Mouse (Mus musculus): ENCODE data around the gene Csf3. TPM values are rescaled to one million over a fixed set of nuclear protein-coding genes. Genes with fewer than 3 reads are reported as not detected.

The Csf3 gene
- polyA plus RNA-seq, 1 experiment from 2014 or later: not detected

GRCm38 (mm10) chr11:98698849-98699640 is 2.0 kb upstream of the Csf3 start:
- Histone ChIP-seq H3K9me3 (replicated peaks; ENCODE audit: control insufficient read depth, low read length) (no peaks in the 10 kb centered on the region), H3K4me1 (ENCODE audit: control insufficient read depth, insufficient read depth, low read length) (no peaks in the 10 kb centered on the region), H3K27ac (replicated peaks; ENCODE audit: low read depth, low read length) (no peak overlapping the region), H3K4me2 (ENCODE audit: low read depth, low read length) (no peak overlapping the region), H3K27me3 (ENCODE audit: control insufficient read depth, insufficient read depth, low read length) (no peaks in the 10 kb centered on the region), H3K9ac (replicated peaks; ENCODE audit: low read length) (no peak overlapping the region), H3K36me3 (replicated peaks; ENCODE audit: control insufficient read depth, insufficient read depth, low read depth, low read length) (peaks cover 6% of the 10 kb centered on the region; the same call in 1 of the 2 replicates), H3K4me3 (ENCODE audit: low read depth, low read length) (no peak overlapping the region)
- no peak for ATAC-seq (replicated peaks; ENCODE audit: insufficient number of reproducible peaks, low FRiP score, low TSS enrichment, low read depth)
- 84% methylated on average over 16 of the region's 16 CpGs for WGBS
- DNase-seq (ENCODE audit: low spot score): no peak

DNA sequence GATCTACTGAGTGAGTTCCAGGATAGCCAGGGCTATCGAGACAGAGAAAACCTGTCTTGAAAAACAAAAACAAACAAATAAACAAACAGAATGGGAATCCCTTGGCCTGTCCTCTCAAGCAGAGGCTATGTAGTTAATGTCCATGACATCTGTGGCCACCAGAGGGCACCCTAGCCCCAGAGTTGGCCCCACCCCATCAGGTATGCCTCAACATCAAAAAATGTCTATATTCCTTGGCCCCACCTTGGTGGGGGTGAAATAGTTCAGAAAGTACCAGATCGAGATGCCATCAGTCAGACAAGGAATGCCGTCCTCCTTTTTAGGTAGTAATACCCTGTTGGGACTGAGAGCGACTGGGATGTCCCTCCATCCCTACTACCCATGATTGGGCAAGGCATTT is 1.2 kb upstream of the Csf3 start:
- ATAC-seq (replicated peaks; ENCODE audit: insufficient number of reproducible peaks, low FRiP score, low TSS enrichment, low read depth) (no peak), DNase-seq (ENCODE audit: low spot score) (peak; percentile 78)
- Histone ChIP-seq H3K4me1 (ENCODE audit: control insufficient read depth, insufficient read depth, low read length) (no peaks in the 10 kb centered on the region), H3K4me2 (ENCODE audit: low read depth, low read length) (no peak overlapping the region), H3K27me3 (ENCODE audit: control insufficient read depth, insufficient read depth, low read length) (no peaks in the 10 kb centered on the region), H3K27ac (replicated peaks; ENCODE audit: low read depth, low read length) (no peak overlapping the region), H3K36me3 (replicated peaks; ENCODE audit: control insufficient read depth, insufficient read depth, low read depth, low read length) (no peaks in the 10 kb centered on the region; the same call in 1 of the 2 replicates), H3K9ac (replicated peaks; ENCODE audit: low read length) (no peak overlapping the region), H3K4me3 (ENCODE audit: low read depth, low read length) (no peak overlapping the region), H3K9me3 (replicated peaks; ENCODE audit: control insufficient read depth, low read length) (no peaks in the 10 kb centered on the region)
- 41% methylated on average over 4 of the region's 4 CpGs for WGBS

DNA sequence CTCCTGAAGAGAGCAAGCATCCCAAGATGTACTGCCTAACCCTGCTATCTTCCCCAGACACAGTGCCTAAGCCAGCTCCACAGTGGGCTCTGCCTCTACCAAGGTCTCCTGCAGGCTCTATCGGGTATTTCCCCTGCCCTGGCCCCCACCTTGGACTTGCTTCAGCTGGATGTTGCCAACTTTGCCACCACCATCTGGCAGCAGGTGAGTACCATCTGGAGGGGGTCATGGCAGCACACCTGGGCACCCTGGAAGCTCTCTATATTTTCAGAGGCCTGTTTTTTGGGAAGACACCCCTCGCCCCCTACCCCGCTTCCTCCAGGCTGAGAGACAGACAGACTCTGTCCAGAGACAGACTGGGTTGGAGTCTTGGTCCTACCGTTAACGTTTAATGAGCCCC is 1.3 kb downstream of the Csf3 start:
- Histone ChIP-seq H3K27me3 (ENCODE audit: control insufficient read depth, insufficient read depth, low read length) (no peaks in the 10 kb centered on the region), H3K4me2 (ENCODE audit: low read depth, low read length) (no peak overlapping the region), H3K9ac (replicated peaks; ENCODE audit: low read length) (peak overlapping the region; percentile 25; the same call in 1 of the 2 replicates), H3K36me3 (replicated peaks; ENCODE audit: control insufficient read depth, insufficient read depth, low read depth, low read length) (peaks cover 9% of the 10 kb centered on the region), H3K27ac (replicated peaks; ENCODE audit: low read depth, low read length) (no peak overlapping the region), H3K4me3 (ENCODE audit: low read depth, low read length) (no peak overlapping the region), H3K9me3 (replicated peaks; ENCODE audit: control insufficient read depth, low read length) (no peaks in the 10 kb centered on the region), H3K4me1 (ENCODE audit: control insufficient read depth, insufficient read depth, low read length) (no peaks in the 10 kb centered on the region)
- ATAC-seq (replicated peaks; ENCODE audit: insufficient number of reproducible peaks, low FRiP score, low TSS enrichment, low read depth) (no peak), DNase-seq (ENCODE audit: low spot score) (no peak)
- 78% methylated on average over 5 of the region's 5 CpGs for WGBS

DNA sequence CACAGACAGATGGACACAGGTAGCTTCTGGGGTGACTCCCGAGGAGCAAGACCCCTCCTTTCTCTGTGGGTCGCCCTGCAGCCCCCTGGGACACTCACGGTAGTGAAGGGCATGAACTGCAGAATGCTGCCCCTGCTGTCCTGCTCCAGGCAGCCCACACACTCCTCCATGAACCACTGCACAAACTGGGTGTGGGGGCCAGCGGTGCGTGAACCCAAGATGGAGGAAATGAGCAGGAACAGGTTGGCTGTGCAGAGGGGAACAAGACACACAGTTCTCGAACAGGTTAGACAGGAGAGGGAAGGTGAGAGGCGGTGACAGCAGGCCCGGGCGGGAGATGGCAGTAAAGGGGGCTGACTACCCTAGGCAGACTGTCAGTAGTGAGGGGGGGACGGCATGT is 4.0 kb downstream of the Csf3 start:
- H3K4me3 ChIP-seq (ENCODE audit: low read depth, low read length): no peak overlapping the region
- H3K27ac ChIP-seq (replicated peaks; ENCODE audit: low read depth, low read length): no peak overlapping the region
- no peaks in the 10 kb centered on the region for H3K27me3 ChIP-seq (ENCODE audit: control insufficient read depth, insufficient read depth, low read length)
- ATAC-seq (replicated peaks; ENCODE audit: insufficient number of reproducible peaks, low FRiP score, low TSS enrichment, low read depth): no peak
- H3K4me1 ChIP-seq (ENCODE audit: control insufficient read depth, insufficient read depth, low read length): no peaks in the 10 kb centered on the region
- no peak overlapping the region for H3K4me2 ChIP-seq (ENCODE audit: low read depth, low read length)
- H3K36me3 ChIP-seq (replicated peaks; ENCODE audit: control insufficient read depth, insufficient read depth, low read depth, low read length): peaks cover 14% of the 10 kb centered on the region
- no peaks in the 10 kb centered on the region for H3K9me3 ChIP-seq (replicated peaks; ENCODE audit: control insufficient read depth, low read length)
- WGBS: 88% methylated on average over 10 of the region's 10 CpGs
- DNase-seq (ENCODE audit: low spot score): no peak
- H3K9ac ChIP-seq (replicated peaks; ENCODE audit: low read length): no peak overlapping the region

DNA sequence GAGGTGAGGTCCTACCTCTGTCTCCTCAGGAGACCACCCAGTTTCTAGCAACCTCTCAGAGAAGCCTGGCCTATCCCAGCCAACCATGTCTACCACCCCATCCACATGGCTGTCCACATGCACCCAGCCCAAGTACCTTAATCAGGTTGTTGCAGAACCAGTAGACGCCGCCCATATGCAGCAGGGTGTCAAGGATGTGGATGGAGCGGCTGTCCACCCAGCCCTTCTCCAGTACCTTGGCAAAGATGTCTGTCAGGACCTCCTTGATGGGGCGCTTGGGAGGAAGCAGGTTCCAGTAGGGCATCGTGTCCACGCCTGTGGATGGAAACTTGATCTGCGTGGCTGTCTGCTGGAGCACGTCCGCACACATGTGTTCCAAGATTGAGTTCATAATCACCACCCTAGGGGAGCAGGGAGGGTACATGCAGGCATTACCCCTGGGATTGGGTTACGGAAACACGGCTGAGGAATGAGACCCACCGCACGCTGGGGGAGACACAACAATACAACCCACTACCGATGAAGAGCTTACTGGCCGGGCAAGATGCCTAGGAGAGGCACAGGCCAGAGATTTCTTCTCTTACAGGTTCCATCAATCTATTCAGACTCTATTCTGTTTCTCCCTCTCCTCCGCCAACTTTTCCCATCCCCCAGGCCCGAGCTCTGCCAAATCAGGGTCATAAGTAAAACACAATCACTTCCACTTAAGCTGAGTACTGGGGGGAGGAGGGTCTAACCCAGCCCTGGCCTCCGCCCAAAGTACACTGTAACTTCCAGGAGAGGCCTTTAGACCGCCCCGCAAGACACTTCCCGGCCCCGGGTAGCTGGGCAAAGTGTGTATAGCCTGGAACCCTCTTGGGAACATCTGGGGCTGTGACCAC is 6.6 kb downstream of the Csf3 start:
- peaks cover 14% of the 10 kb centered on the region for H3K36me3 ChIP-seq (replicated peaks; ENCODE audit: control insufficient read depth, insufficient read depth, low read depth, low read length)
- H3K27ac ChIP-seq (replicated peaks; ENCODE audit: low read depth, low read length): no peak overlapping the region
- no peak overlapping the region for H3K9ac ChIP-seq (replicated peaks; ENCODE audit: low read length)
- H3K4me2 ChIP-seq (ENCODE audit: low read depth, low read length): no peak overlapping the region
- WGBS: 83% methylated on average over 22 of the region's 22 CpGs
- no peak for DNase-seq (ENCODE audit: low spot score)
- H3K4me3 ChIP-seq (ENCODE audit: low read depth, low read length): no peak overlapping the region
- H3K27me3 ChIP-seq (ENCODE audit: control insufficient read depth, insufficient read depth, low read length): no peaks in the 10 kb centered on the region
- H3K4me1 ChIP-seq (ENCODE audit: control insufficient read depth, insufficient read depth, low read length): no peaks in the 10 kb centered on the region
- no peaks in the 10 kb centered on the region for H3K9me3 ChIP-seq (replicated peaks; ENCODE audit: control insufficient read depth, low read length)
- ATAC-seq (replicated peaks; ENCODE audit: insufficient number of reproducible peaks, low FRiP score, low TSS enrichment, low read depth): no peak

DNA sequence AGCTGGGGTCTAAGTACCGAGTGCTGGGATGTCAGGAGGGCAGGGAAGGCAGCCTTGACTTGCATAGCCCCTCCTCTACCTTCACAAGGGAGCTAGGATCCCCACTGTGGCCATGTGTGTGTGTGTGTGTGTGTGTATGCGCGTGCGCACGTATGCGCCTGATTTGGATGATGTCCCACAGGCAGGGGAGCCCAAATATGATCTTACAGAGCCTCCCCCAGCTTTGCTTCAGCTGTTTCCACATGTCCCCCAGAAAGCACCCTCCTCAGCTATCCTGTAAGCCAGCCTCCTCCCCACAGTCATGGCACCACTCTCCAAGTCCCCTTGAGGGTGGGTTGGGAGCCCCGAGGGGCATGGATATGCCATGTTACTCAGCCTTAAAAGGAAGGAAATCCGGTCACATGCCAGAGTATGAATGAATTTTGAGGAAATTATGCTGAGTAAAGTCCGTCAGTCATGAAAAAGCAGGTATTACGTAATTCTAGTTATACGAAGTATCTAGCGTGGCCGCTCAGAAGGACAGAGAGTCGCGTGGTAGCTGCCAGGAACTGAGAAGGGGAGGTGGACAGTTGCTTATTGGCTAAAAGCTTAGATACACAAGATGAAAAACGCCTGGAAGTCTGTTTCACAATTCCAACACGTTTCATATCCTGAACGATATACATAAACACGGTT is 7.4 kb downstream of the Csf3 start:
- WGBS: 91% methylated on average over 19 of the region's 19 CpGs
- Histone ChIP-seq H3K4me2 (ENCODE audit: low read depth, low read length) (no peak overlapping the region), H3K4me1 (ENCODE audit: control insufficient read depth, insufficient read depth, low read length) (no peaks in the 10 kb centered on the region), H3K36me3 (replicated peaks; ENCODE audit: control insufficient read depth, insufficient read depth, low read depth, low read length) (peaks cover 14% of the 10 kb centered on the region), H3K9me3 (replicated peaks; ENCODE audit: control insufficient read depth, low read length) (no peaks in the 10 kb centered on the region), H3K4me3 (ENCODE audit: low read depth, low read length) (no peak overlapping the region), H3K27me3 (ENCODE audit: control insufficient read depth, insufficient read depth, low read length) (no peaks in the 10 kb centered on the region), H3K27ac (replicated peaks; ENCODE audit: low read depth, low read length) (no peak overlapping the region), H3K9ac (replicated peaks; ENCODE audit: low read length) (no peak overlapping the region)
- ATAC-seq (replicated peaks; ENCODE audit: insufficient number of reproducible peaks, low FRiP score, low TSS enrichment, low read depth) (no peak), DNase-seq (ENCODE audit: low spot score) (no peak)

GRCm38 (mm10) chr11:98709001-98709741 is 8.1 kb downstream of the Csf3 start:
- no peak for ATAC-seq (replicated peaks; ENCODE audit: insufficient number of reproducible peaks, low FRiP score, low TSS enrichment, low read depth)
- peaks cover 14% of the 10 kb centered on the region for H3K36me3 ChIP-seq (replicated peaks; ENCODE audit: control insufficient read depth, insufficient read depth, low read depth, low read length)
- H3K27ac ChIP-seq (replicated peaks; ENCODE audit: low read depth, low read length): no peak overlapping the region
- DNase-seq (ENCODE audit: low spot score): no peak
- no peaks in the 10 kb centered on the region for H3K27me3 ChIP-seq (ENCODE audit: control insufficient read depth, insufficient read depth, low read length)
- H3K4me2 ChIP-seq (ENCODE audit: low read depth, low read length): no peak overlapping the region
- H3K9me3 ChIP-seq (replicated peaks; ENCODE audit: control insufficient read depth, low read length): no peaks in the 10 kb centered on the region
- no peaks in the 10 kb centered on the region for H3K4me1 ChIP-seq (ENCODE audit: control insufficient read depth, insufficient read depth, low read length)
- no peak overlapping the region for H3K9ac ChIP-seq (replicated peaks; ENCODE audit: low read length)
- no peak overlapping the region for H3K4me3 ChIP-seq (ENCODE audit: low read depth, low read length)
- 89% methylated on average over 26 of the region's 26 CpGs for WGBS

All from embryonic facial prominence, embryonic 11.5 days (tissue).